Mouse (Mus musculus) 416B (cell line): Measurements from ENCODE around the gene Magi3.

Source experiments
- DNase-seq: peaks from one replicate; pipeline ENCODE4 v3.0.0; 2011; ENCODE audit warnings: low read depth

Magi3 gene

GRCm38 (mm10) chr3:104189823-104190222 lies 30.4 kb downstream of the Magi3 start:
- DNase-seq: no peak

GRCm38 (mm10) chr3:104189234-104189633 lies 30.9 kb downstream of the Magi3 start:
- DNase-seq: no peak

- DNase-seq: peak; percentile 85
Observed at GRCm38 (mm10) chr3:104184270-104184669, 35.9 kb downstream of the Magi3 start.

- no peak for DNase-seq
Observed at GRCm38 (mm10) chr3:104183656-104184055, 36.5 kb downstream of the Magi3 start.

- peak; percentile 33 for DNase-seq
Observed at GRCm38 (mm10) chr3:104182711-104183110, 37.5 kb downstream of the Magi3 start.

GRCm38 (mm10) chr3:104161347-104161746 lies 58.8 kb downstream of the Magi3 start:
- no peak for DNase-seq

- DNase-seq: peak; percentile 30
Observed at GRCm38 (mm10) chr3:104160603-104161002, 59.6 kb downstream of the Magi3 start.

- DNase-seq: no peak
Observed at GRCm38 (mm10) chr3:104150146-104150545, 70.0 kb downstream of the Magi3 start.

- no peak for DNase-seq
Observed at GRCm38 (mm10) chr3:104142376-104142775, 77.8 kb downstream of the Magi3 start.

GRCm38 (mm10) chr3:104138953-104139450 lies 81.2 kb downstream of the Magi3 start:
- DNase-seq: no peak

- no peak for DNase-seq
Observed at GRCm38 (mm10) chr3:104125628-104126027, 94.5 kb downstream of the Magi3 start.

GRCm38 (mm10) chr3:104123846-104124245 lies 96.3 kb downstream of the Magi3 start:
- DNase-seq: no peak

- no peak for DNase-seq
Observed at GRCm38 (mm10) chr3:104109478-104109877, 110.7 kb downstream of the Magi3 start.

GRCm38 (mm10) chr3:104104942-104105341 lies 115.2 kb downstream of the Magi3 start:
- peak; percentile 76 for DNase-seq

GRCm38 (mm10) chr3:104101721-104102120 lies 118.5 kb downstream of the Magi3 start:
- DNase-seq: peak; percentile 50

- no peak for DNase-seq
Observed at GRCm38 (mm10) chr3:104101249-104101648, 118.9 kb downstream of the Magi3 start.

- no peak for DNase-seq
Observed at GRCm38 (mm10) chr3:104095936-104096335, 124.2 kb downstream of the Magi3 start.

GRCm38 (mm10) chr3:104094646-104095045 lies 125.5 kb downstream of the Magi3 start:
- DNase-seq: peak; percentile 31

- DNase-seq: peak; percentile 87
Observed at GRCm38 (mm10) chr3:104092759-104093158, 127.4 kb downstream of the Magi3 start.

- no peak for DNase-seq
Observed at GRCm38 (mm10) chr3:104082031-104082430, 138.1 kb downstream of the Magi3 start.

- peak; percentile 64 for DNase-seq
Observed at GRCm38 (mm10) chr3:104078725-104079124, 141.4 kb downstream of the Magi3 start.

- DNase-seq: no peak
Observed at GRCm38 (mm10) chr3:104069395-104069794, 150.8 kb downstream of the Magi3 start.

GRCm38 (mm10) chr3:104059001-104059622 lies 161.1 kb downstream of the Magi3 start:
- no peak for DNase-seq

- peak; percentile 17 for DNase-seq
Observed at GRCm38 (mm10) chr3:104032747-104033146, 187.4 kb downstream of the Magi3 start.
